Mouse (Mus musculus) CH12.LX (cell line): ENCODE data around the gene Gm15557.

Source experiments
- CTCF ChIP-seq, 2 experiments: IDR thresholded peaks in 1 of 2; conservative IDR thresholded peaks in 1 of 2; 2 replicates each; pipeline ENCODE4 v1.5.1; 2011 to 2012; ENCODE audit warnings: low read depth in 2 of 2, low read length in 2 of 2, improper control_type of control experiment in 1 of 2, inconsistent platforms in 1 of 2, mild to moderate bottlenecking in 1 of 2, moderate library complexity in 1 of 2
- JUND ChIP-seq: conservative IDR thresholded peaks from 2 replicates; pipeline ENCODE4 v1.6.1; 2011; ENCODE audit warnings: low read depth, low read length, improper control_type of control experiment
- POLR2A ChIP-seq: IDR thresholded peaks from 2 replicates; pipeline ENCODE4 v1.6.1; 2011; ENCODE audit warnings: low read depth, mild to moderate bottlenecking, improper control_type of control experiment, low read length
- USF2 ChIP-seq: conservative IDR thresholded peaks from 2 replicates; pipeline ENCODE4 v1.6.1; 2011; ENCODE audit warnings: low read depth, low read length, improper control_type of control experiment

GRCm38 (mm10) chr2:155944685-155945084 lies 4.2 kb downstream of the Gm15557 start:
- no peak for TF ChIP-seq CTCF (conservative IDR thresholded peaks at IDR 0.05 in 1 of 2, IDR thresholded peaks at IDR 0.05 in 1 of 2; ENCODE audit: low read depth in 2 of 2, low read length in 2 of 2)
- TF ChIP-seq POLR2A: no peak
- TF ChIP-seq JUND: no peak
- no peak for TF ChIP-seq USF2
